Mouse (Mus musculus): Measurements from ENCODE around the gene Ptcd3. TPM values are rescaled to one million over a fixed set of nuclear protein-coding genes. Genes with fewer than 3 reads are reported as not detected.

Gene Ptcd3
- 82.5 and 83.7 TPM in 2 replicates for polyA plus RNA-seq (2015; fragmentation: Nextera tagmentation; extraction: Ambion mirVana)

DNA sequence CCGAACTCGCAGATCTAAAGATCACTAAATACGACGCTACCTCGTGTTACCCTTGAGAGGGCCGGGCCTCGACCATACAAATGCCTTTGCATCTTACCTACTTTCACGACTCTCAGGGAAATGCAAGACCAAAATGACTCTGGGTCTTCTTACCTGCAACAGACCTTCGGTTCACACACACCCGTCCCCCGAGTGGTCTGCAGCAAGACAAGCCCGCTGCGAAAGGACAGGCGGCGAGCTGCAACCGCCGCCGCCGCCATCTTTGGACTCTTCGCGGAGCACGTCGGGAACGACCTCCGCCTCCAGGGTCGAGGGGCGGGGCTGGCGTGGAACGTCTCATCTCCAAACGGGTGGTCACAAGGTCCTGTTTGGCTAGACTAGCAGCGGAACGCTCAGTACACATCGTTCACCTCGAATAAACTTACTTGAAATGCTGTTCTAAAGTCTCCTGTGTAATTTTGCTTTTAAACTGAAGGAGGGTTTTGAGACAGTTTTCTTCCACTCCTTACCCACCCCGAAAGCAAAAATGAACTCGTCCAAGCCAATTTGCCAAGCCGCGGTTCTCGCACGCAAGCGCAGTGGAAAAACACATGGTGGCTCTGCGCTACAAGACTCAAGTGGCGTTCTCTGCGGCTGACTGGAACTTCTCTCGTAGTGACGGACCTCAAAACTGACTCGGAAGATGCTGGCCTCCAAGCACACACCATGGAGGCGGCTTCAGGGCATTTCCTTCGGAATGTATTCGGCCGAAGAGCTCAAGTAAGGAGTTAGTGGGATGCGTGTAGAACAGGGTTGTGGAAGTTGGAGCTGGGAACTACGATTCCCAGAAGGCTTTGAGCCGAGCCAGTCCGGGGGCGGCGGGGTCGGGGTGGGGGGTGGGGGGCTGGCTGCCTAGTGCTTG is at the start of gene Ptcd3, which contains the start of gene Polr1a:
Ptcd3 (minus strand) TSS at position 270 of the 901 bp plus-strand sequence.
Polr1a (plus strand) TSS at position 573 of the 901 bp plus-strand sequence.
- WGBS = under 1% methylated on average over 58 of the region's 58 CpGs
- peak; percentile 88 for ATAC-seq (ENCODE audit: insufficient number of reproducible peaks, low FRiP score, low TSS enrichment, low read depth)
- peaks cover 34% of the 10 kb centered on the region for H3K36me3 ChIP-seq

DNA sequence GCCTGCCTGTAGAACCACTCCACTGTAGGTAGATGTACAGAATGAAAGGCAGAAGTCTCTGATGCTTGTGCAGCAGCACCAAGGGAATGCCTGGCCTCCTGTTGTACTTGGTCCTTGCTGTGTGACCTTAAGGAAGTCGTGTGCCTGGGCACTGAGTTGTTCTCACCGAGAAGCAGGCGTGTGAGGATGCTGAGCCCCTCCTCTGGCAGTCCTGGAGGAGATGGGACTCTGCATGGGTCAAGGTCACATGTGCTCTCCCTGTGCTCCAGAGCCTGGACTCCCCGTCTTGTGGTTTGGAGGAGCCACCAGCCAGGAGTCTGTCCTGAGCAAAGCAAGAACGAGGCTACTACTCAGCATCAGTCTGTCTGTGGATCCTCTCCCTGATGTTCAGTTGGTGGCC is 42.6 kb upstream of the Ptcd3 start:
- Histone ChIP-seq H3K4me3 (no peak overlapping the region), H3K9ac (no peak overlapping the region), H3K4me1 (no peaks in the 10 kb centered on the region), H3K27me3 (no peaks in the 10 kb centered on the region), H3K36me3 (peaks cover 80% of the 10 kb centered on the region), H3K4me2 (no peak overlapping the region), H3K27ac (no peak overlapping the region), H3K9me3 (no peaks in the 10 kb centered on the region)
- no peak for ATAC-seq (ENCODE audit: insufficient number of reproducible peaks, low FRiP score, low TSS enrichment, low read depth)
- 83% methylated on average over 5 of the region's 5 CpGs for WGBS

More for the DNA sequence above, at the start of gene Ptcd3, which contains the start of gene Polr1a:
- peak within 1 kb of the TSS; percentile 58 for H3K4me2 ChIP-seq
- H3K9ac ChIP-seq = peak within 1 kb of the TSS; percentile 43
- H3K27me3 ChIP-seq = no peaks in the 10 kb centered on the region
- H3K4me1 ChIP-seq = peaks cover 9% of the 10 kb centered on the region; the same call in 1 of the 2 replicates
- H3K27ac ChIP-seq = peak within 1 kb of the TSS; percentile 89
- peak within 1 kb of the TSS; percentile 71 for H3K4me3 ChIP-seq
- H3K9me3 ChIP-seq = no peaks in the 10 kb centered on the region

GRCm38 (mm10) chr6:71950592-71950991 is 42.0 kb upstream of the Ptcd3 start:
- H3K4me1 ChIP-seq = no peaks in the 10 kb centered on the region
- WGBS = 84% methylated on average over 3 of the region's 3 CpGs
- H3K4me3 ChIP-seq = no peak overlapping the region
- H3K4me2 ChIP-seq = no peak overlapping the region
- no peak for ATAC-seq (ENCODE audit: insufficient number of reproducible peaks, low FRiP score, low TSS enrichment, low read depth)
- peaks cover 84% of the 10 kb centered on the region for H3K36me3 ChIP-seq
- H3K9ac ChIP-seq = no peak overlapping the region
- no peaks in the 10 kb centered on the region for H3K9me3 ChIP-seq
- no peak overlapping the region for H3K27ac ChIP-seq
- no peaks in the 10 kb centered on the region for H3K27me3 ChIP-seq

GRCm38 (mm10) chr6:71949721-71950120 is 41.2 kb upstream of the Ptcd3 start:
- no peak overlapping the region for H3K9ac ChIP-seq
- no peak overlapping the region for H3K27ac ChIP-seq
- no peaks in the 10 kb centered on the region for H3K27me3 ChIP-seq
- no peak overlapping the region for H3K4me3 ChIP-seq
- H3K4me1 ChIP-seq = no peaks in the 10 kb centered on the region
- no peaks in the 10 kb centered on the region for H3K9me3 ChIP-seq
- no peak overlapping the region for H3K4me2 ChIP-seq
- no peak for ATAC-seq (ENCODE audit: insufficient number of reproducible peaks, low FRiP score, low TSS enrichment, low read depth)
- peaks cover 84% of the 10 kb centered on the region for H3K36me3 ChIP-seq
- 74% methylated on average over 3 of the region's 3 CpGs for WGBS

GRCm38 (mm10) chr6:71946121-71946520 is 37.6 kb upstream of the Ptcd3 start:
- H3K4me1 ChIP-seq = no peaks in the 10 kb centered on the region
- no peak overlapping the region for H3K9ac ChIP-seq
- no peak overlapping the region for H3K4me2 ChIP-seq
- H3K4me3 ChIP-seq = no peak overlapping the region
- H3K27ac ChIP-seq = no peak overlapping the region
- no peaks in the 10 kb centered on the region for H3K9me3 ChIP-seq
- no peak for ATAC-seq (ENCODE audit: insufficient number of reproducible peaks, low FRiP score, low TSS enrichment, low read depth)
- 92% methylated on average over 8 of the region's 8 CpGs for WGBS
- no peaks in the 10 kb centered on the region for H3K27me3 ChIP-seq
- peaks cover 69% of the 10 kb centered on the region for H3K36me3 ChIP-seq

DNA sequence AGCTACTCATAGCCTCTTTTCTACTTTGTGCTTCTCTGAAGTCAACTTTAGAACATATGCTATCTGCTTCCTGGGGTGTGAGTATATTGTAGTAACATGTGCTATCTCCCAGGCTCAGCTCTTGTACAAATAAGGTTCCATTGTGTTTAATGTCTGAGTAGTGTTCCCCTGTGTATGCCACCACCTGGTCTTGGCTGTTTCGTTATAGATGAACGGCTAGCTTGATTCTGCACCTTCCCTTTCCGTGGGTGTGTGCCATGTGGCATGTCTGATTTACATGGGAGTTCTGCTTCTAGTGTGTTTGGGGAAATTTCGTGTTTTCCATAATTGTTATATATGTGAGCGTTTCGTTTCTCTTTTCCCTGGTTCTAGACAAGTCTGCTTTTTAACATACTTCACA is 36.6 kb upstream of the Ptcd3 start:
- WGBS = 90% methylated on average over 6 of the region's 6 CpGs
- H3K27ac ChIP-seq = no peak overlapping the region
- H3K36me3 ChIP-seq = peaks cover 59% of the 10 kb centered on the region
- H3K27me3 ChIP-seq = no peaks in the 10 kb centered on the region
- ATAC-seq (ENCODE audit: insufficient number of reproducible peaks, low FRiP score, low TSS enrichment, low read depth) = no peak
- no peak overlapping the region for H3K4me2 ChIP-seq
- no peak overlapping the region for H3K4me3 ChIP-seq
- H3K9me3 ChIP-seq = no peaks in the 10 kb centered on the region
- H3K9ac ChIP-seq = no peak overlapping the region
- 0 out of 2 replicates have a peak, but pooled peaks cover 4% of the 10 kb centered on the region for H3K4me1 ChIP-seq

DNA sequence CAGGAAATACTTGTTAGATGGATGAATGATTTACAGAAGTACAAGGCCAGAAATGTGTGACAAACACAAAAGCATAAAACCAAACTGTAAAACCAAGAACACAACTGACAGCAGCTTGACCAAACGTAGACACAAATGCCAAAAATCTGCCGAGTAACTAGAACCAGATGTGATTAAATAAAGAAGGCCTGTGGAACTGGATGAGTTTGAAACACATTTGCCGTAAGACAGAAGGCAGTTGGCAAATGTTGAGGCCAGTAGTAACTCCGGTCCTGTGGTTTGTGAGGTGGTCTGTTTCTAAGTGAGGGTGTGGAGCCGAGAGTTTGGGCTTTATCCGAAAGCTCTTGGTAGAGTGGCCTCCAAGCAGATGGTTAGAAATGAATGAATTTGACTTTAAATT is 32.4 kb upstream of the Ptcd3 start:
- WGBS = 33% methylated on average over 6 of the region's 6 CpGs
- Histone ChIP-seq H3K4me3 (no peak overlapping the region), H3K9me3 (no peaks in the 10 kb centered on the region), H3K9ac (no peak overlapping the region), H3K4me2 (no peak overlapping the region), H3K4me1 (0 out of 2 replicates have a peak, but pooled peaks cover 7% of the 10 kb centered on the region), H3K27ac (no peak overlapping the region), H3K27me3 (no peaks in the 10 kb centered on the region), H3K36me3 (peaks cover 49% of the 10 kb centered on the region)
- no peak for ATAC-seq (ENCODE audit: insufficient number of reproducible peaks, low FRiP score, low TSS enrichment, low read depth)

DNA sequence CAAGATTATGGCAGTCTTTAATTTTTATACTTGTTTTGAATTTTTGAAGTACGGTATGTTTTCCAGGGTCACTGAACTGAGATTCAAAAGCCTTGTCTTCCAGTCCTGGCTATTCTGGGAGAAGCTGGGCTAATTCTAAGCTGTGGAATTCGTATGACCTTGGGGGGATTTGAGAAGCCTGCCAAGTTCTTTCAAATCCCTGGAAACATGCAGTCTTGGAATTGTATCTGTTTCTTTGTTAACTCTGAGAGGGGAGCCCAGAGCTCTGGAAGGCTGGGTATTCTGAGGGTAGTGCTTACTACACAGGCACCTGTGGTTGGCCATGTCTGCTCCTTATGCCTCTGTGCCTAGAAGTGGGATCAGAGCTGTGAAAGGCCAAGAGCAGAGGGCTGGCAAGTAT is 27.2 kb upstream of the Ptcd3 start:
- no peak for ATAC-seq (ENCODE audit: insufficient number of reproducible peaks, low FRiP score, low TSS enrichment, low read depth)
- H3K4me1 ChIP-seq = peaks cover 20% of the 10 kb centered on the region
- H3K4me2 ChIP-seq = no peak overlapping the region
- 0 out of 2 replicates have a peak overlapping the region, but pooled peaks have one; percentile 33 for H3K27ac ChIP-seq
- no peak overlapping the region for H3K4me3 ChIP-seq
- no peaks in the 10 kb centered on the region for H3K27me3 ChIP-seq
- no peak overlapping the region for H3K9ac ChIP-seq
- H3K36me3 ChIP-seq = peaks cover 62% of the 10 kb centered on the region
- H3K9me3 ChIP-seq = no peaks in the 10 kb centered on the region
- WGBS = 50% methylated on average over 2 of the region's 2 CpGs

GRCm38 (mm10) chr6:71934081-71934556 is 25.6 kb upstream of the Ptcd3 start:
- Histone ChIP-seq H3K9ac (no peak overlapping the region), H3K4me1 (peaks cover 17% of the 10 kb centered on the region), H3K27ac (no peak overlapping the region), H3K4me3 (no peak overlapping the region), H3K9me3 (no peaks in the 10 kb centered on the region), H3K27me3 (no peaks in the 10 kb centered on the region), H3K4me2 (no peak overlapping the region), H3K36me3 (peaks cover 76% of the 10 kb centered on the region)
- ATAC-seq (ENCODE audit: insufficient number of reproducible peaks, low FRiP score, low TSS enrichment, low read depth) = 0 out of 2 replicates have a peak, but pooled peaks have one; percentile 46
- 54% methylated on average over 2 of the region's 2 CpGs for WGBS

DNA sequence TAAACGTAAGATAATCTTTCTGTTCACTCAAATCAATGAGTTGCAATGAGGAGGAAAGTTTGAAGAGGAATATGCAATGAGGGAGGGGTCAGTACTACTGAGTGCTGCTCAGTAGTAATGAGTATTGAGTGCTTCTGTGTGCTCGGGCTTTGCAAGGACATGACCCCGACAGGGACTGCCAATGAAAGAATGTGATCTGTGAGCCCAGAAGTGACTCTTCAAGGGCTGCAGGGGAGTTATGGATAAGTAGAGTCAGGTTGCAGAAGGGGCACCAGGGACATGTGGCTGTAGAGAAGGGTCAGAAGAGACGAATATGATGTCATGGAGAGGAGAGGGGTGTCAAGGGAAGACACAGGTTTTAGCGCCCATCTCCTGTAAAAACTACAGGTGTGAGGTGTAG is 23.8 kb upstream of the Ptcd3 start:
- 78% methylated on average over 5 of the region's 5 CpGs for WGBS
- peaks cover 74% of the 10 kb centered on the region for H3K36me3 ChIP-seq
- peaks cover 17% of the 10 kb centered on the region for H3K4me1 ChIP-seq
- no peak overlapping the region for H3K9ac ChIP-seq
- no peak for ATAC-seq (ENCODE audit: insufficient number of reproducible peaks, low FRiP score, low TSS enrichment, low read depth)
- H3K27ac ChIP-seq = no peak overlapping the region
- no peak overlapping the region for H3K4me2 ChIP-seq
- no peak overlapping the region for H3K4me3 ChIP-seq
- no peaks in the 10 kb centered on the region for H3K9me3 ChIP-seq
- no peaks in the 10 kb centered on the region for H3K27me3 ChIP-seq

DNA sequence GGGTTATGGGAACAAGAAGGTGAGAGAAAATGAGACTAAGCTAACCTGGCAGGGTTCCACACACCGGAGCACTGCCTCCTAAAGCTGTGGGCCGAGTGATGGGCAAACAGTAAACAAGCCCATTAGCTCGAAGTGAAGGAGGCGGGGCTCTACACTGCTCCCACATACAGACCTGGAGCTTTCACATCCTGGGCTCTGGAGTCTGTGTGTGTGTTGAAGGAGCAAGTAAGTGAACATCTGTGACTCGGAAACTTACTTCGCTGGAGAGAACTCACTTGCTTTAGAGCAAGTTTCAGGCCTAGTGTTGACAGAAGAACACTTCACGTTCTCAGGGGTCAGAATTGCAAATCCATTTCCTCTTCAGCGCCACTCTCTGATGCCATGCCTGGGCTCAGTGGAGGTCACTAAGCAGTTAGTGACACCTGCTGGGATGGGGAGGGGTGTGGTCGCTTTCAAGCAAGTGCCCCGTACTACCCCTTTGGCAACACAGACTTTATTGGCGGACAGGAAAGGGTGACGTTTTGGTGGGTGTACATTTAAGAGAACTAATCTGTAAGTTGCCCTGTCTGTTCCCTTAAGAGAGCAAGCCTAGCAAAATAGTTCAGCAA is 22.4 kb upstream of the Ptcd3 start:
- 76% methylated on average over 12 of the region's 12 CpGs for WGBS
- H3K27me3 ChIP-seq = no peaks in the 10 kb centered on the region
- H3K27ac ChIP-seq = no peak overlapping the region
- H3K9me3 ChIP-seq = no peaks in the 10 kb centered on the region
- no peak overlapping the region for H3K4me3 ChIP-seq
- ATAC-seq (ENCODE audit: insufficient number of reproducible peaks, low FRiP score, low TSS enrichment, low read depth) = no peak
- no peak overlapping the region for H3K9ac ChIP-seq
- H3K4me2 ChIP-seq = no peak overlapping the region
- H3K4me1 ChIP-seq = peaks cover 14% of the 10 kb centered on the region
- peaks cover 74% of the 10 kb centered on the region for H3K36me3 ChIP-seq

DNA sequence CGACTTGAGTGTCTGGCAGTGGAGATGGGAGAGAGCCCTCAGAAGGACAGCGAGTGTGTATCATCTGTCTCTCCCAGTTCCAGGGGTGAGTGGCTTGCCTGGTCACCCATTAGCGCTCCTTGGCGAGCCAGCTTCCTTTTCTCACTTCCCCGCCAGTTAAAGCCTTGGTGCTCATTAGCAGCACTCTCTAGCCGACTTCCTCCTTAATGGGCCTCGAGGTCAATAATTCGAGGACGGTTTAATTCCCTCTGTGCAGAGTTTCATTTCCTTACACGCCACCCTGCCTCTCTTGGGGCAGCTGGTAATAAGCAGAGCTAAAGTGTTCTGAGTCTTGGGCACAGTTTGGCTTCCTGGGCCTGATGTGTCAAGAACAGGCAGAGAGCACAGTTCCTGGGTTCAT is 21.5 kb upstream of the Ptcd3 start:
- ATAC-seq (ENCODE audit: insufficient number of reproducible peaks, low FRiP score, low TSS enrichment, low read depth) = no peak
- WGBS = 64% methylated on average over 10 of the region's 10 CpGs
- Histone ChIP-seq H3K27me3 (no peaks in the 10 kb centered on the region), H3K4me1 (peaks cover 11% of the 10 kb centered on the region), H3K27ac (no peak overlapping the region), H3K4me3 (no peak overlapping the region), H3K4me2 (no peak overlapping the region), H3K9ac (no peak overlapping the region), H3K36me3 (peaks cover 82% of the 10 kb centered on the region), H3K9me3 (no peaks in the 10 kb centered on the region)
